Mouse (Mus musculus) WW6 (cell line): ENCODE results near the gene Thsd4.

Source experiments
- DNase-seq: peaks from one replicate; pipeline ENCODE4 v3.0.0-alpha.2; 2013; ENCODE audit warnings: low read depth, low spot score

The Thsd4 gene

GRCm38 (mm10) chr9:60456651-60457050 is 65.2 kb downstream of the Thsd4 start:
- no peak for DNase-seq

GRCm38 (mm10) chr9:60454406-60455076 is 67.3 kb downstream of the Thsd4 start:
- DNase-seq = no peak

- no peak for DNase-seq
Observed at GRCm38 (mm10) chr9:60449498-60449897, 72.3 kb downstream of the Thsd4 start.

GRCm38 (mm10) chr9:60445821-60446220 is 76.0 kb downstream of the Thsd4 start:
- no peak for DNase-seq

- DNase-seq = no peak
Observed at GRCm38 (mm10) chr9:60441274-60441902, 80.5 kb downstream of the Thsd4 start.

GRCm38 (mm10) chr9:60440506-60440905 is 81.3 kb downstream of the Thsd4 start:
- DNase-seq = no peak

- DNase-seq = no peak
Observed at GRCm38 (mm10) chr9:60436246-60436645, 85.6 kb downstream of the Thsd4 start.

- DNase-seq = no peak
Observed at GRCm38 (mm10) chr9:60434093-60434492, 87.8 kb downstream of the Thsd4 start.

GRCm38 (mm10) chr9:60431924-60432323 is 89.9 kb downstream of the Thsd4 start:
- DNase-seq = no peak

GRCm38 (mm10) chr9:60430017-60430416 is 91.8 kb downstream of the Thsd4 start:
- DNase-seq = no peak

- DNase-seq = no peak
Observed at GRCm38 (mm10) chr9:60414076-60414755, 107.6 kb downstream of the Thsd4 start.

- no peak for DNase-seq
Observed at GRCm38 (mm10) chr9:60410872-60411635, 110.8 kb downstream of the Thsd4 start.

GRCm38 (mm10) chr9:60407374-60407773 is 114.5 kb downstream of the Thsd4 start:
- no peak for DNase-seq

GRCm38 (mm10) chr9:60405777-60406176 is 116.1 kb downstream of the Thsd4 start:
- no peak for DNase-seq

GRCm38 (mm10) chr9:60402681-60403080 is 119.2 kb downstream of the Thsd4 start:
- DNase-seq = no peak

GRCm38 (mm10) chr9:60400001-60400400 is 121.8 kb downstream of the Thsd4 start:
- DNase-seq = no peak

GRCm38 (mm10) chr9:60398073-60398472 is 123.8 kb downstream of the Thsd4 start:
- no peak for DNase-seq

- DNase-seq = no peak
Observed at GRCm38 (mm10) chr9:60396096-60396495, 125.8 kb downstream of the Thsd4 start.

- no peak for DNase-seq
Observed at GRCm38 (mm10) chr9:60392916-60393315, 128.9 kb downstream of the Thsd4 start.

- DNase-seq = no peak
Observed at GRCm38 (mm10) chr9:60384751-60385150, 137.1 kb downstream of the Thsd4 start.

GRCm38 (mm10) chr9:60382941-60383340 is 138.9 kb downstream of the Thsd4 start:
- no peak for DNase-seq

- DNase-seq = no peak
Observed at GRCm38 (mm10) chr9:60382526-60382925, 139.3 kb downstream of the Thsd4 start.
